Comparison of ENCODE assay signal across 8 mouse cellular contexts in the genomic region with DNA sequence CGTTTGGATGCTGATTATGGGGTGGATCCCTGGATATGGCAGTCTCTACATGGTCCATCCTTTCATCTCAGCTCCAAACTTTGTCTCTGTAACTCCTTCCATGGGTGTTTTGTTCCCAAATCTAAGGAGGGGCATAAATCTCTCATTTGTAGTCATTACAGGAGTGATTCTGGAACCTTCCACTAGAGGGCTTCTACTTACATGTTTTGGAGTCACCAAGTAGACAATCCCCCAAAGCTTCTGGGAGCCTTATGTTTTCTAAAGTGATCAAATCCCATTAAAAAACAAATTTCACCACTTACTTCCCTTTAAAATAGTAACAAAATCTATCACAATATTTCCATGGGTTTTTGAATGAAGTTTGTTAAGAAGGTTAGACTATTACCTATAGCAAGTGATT. TPM values are rescaled to one million over a fixed set of nuclear protein-coding genes. Genes with fewer than 3 reads are reported as not detected.
A peak's percentile ranks its signal among the peaks of the same experiment; 100 is the strongest.
DNase-seq lines count a peak whose midpoint lies in the region; ATAC-seq and TF ChIP-seq lines count a peak whose summit lies in the region.
"Not testable (repeated sequence)": the region's sequence is repeated elsewhere in the genome, so short reads cannot be mapped to it uniquely, and the experiment has no call there.
"Had no signal": no experiment of that assay in that cellular context is flagged by ENCODE, and none has a peak within 500 bp of the region (broad histone marks: within the 10 kb centered on the region; RNA-seq: fewer than 3 reads in every experiment).

No protein-coding gene starts in this region.

- not testable (repeated sequence) for H3K4me1 ChIP-seq in MEL (ENCODE audit: control insufficient read depth in 1 of 2, insufficient read depth in 2 of 2, low read length in 2 of 2); forebrain, embryonic 14.5 days (ENCODE audit: control insufficient read depth, insufficient read depth, low read length); hindbrain, embryonic 11.5 days (replicated peaks; ENCODE audit: control insufficient read depth, insufficient read depth, low read length)

- peak; percentile 12 for DNase-seq in MEL (ENCODE audit: low read depth, low spot score)
- DNase-seq in cerebellum, adult 9-10 months, result peak; percentile 79
- peak; percentile 91 for DNase-seq in forebrain, embryonic 14.5 days (ENCODE audit: low spot score)
- peak; percentile 67 for DNase-seq in hindbrain, embryonic 11.5 days (ENCODE audit: low spot score)
- DNase-seq in layer of hippocampus, adult 2 months (ENCODE audit: low spot score in 2 of 2), result peak; percentile 48 to 53
- DNase-seq in lung, postnatal 10 days, result peak; percentile 40
- DNase-seq in ovary, postnatal 14 days (ENCODE audit: low spot score), result peak; percentile 5

- ATAC-seq in forebrain, embryonic 14.5 days; hindbrain, embryonic 11.5 days (ENCODE audit: low FRiP score): not testable (repeated sequence)

- WGBS in forebrain, embryonic 14.5 days, result no CpG with 5 or more reads among the region's 1 CpGs
- WGBS in hindbrain, embryonic 11.5 days, result no CpG with 5 or more reads among the region's 1 CpGs

- not testable (repeated sequence) for H3K4me2 ChIP-seq in forebrain, embryonic 14.5 days (ENCODE audit: low read length); hindbrain, embryonic 11.5 days (replicated peaks; ENCODE audit: low read depth, low read length)

- not testable (repeated sequence) for H3K27me3 ChIP-seq in MEL (ENCODE audit: control insufficient read depth in 1 of 2, insufficient read depth in 2 of 2, low read length in 2 of 2); forebrain, embryonic 14.5 days (replicated peaks; ENCODE audit: control insufficient read depth, insufficient read depth, low read length); hindbrain, embryonic 11.5 days (ENCODE audit: control insufficient read depth, insufficient read depth, low read length)

- not testable (repeated sequence) for H3K4me3 ChIP-seq in MEL (ENCODE audit: control insufficient read depth in 1 of 2, insufficient read depth in 1 of 2, low read depth in 2 of 2, low read length in 2 of 2); forebrain, embryonic 14.5 days (ENCODE audit: low read depth, low read length); hindbrain, embryonic 11.5 days (ENCODE audit: low read depth, low read length); layer of hippocampus, adult 2 months

- not testable (repeated sequence) for H3K79me2 ChIP-seq in MEL (ENCODE audit: control insufficient read depth, insufficient read depth, low read length, poor library complexity)

- H3K9me3 ChIP-seq in MEL (replicated peaks; ENCODE audit: insufficient read depth, low read length); forebrain, embryonic 14.5 days (replicated peaks; ENCODE audit: control insufficient read depth, low read length); hindbrain, embryonic 11.5 days (ENCODE audit: control insufficient read depth, low read length): not testable (repeated sequence)

- TF ChIP-seq POLR2A in MEL (IDR thresholded peaks at IDR 0.05; ENCODE audit: control insufficient read depth in 1 of 2, insufficient read depth in 1 of 2, low read depth in 1 of 2, low read length in 2 of 2, poor library complexity in 1 of 2), result not testable (repeated sequence)

- TF ChIP-seq CTCF in MEL (IDR thresholded peaks at IDR 0.05 in 2 of 3, conservative IDR thresholded peaks at IDR 0.05 in 1 of 3; ENCODE audit: control insufficient read depth in 1 of 3, insufficient read depth in 1 of 3, low read depth in 2 of 3, low read length in 3 of 3, poor library complexity in 1 of 3, severe bottlenecking in 1 of 3), result peak in 1 of 3 experiments; percentile 7; a peak in 1 of 6 replicates
- peak; percentile 75 for TF ChIP-seq CTCF in layer of hippocampus, adult 2 months (conservative IDR thresholded peaks at IDR 0.05)

- TF ChIP-seq EP300 in MEL (IDR thresholded peaks at IDR 0.05; ENCODE audit: low read depth in 1 of 2, low read length in 2 of 2), result not testable (repeated sequence)

- peak; percentile 1; the same call in 1 of the 2 replicates for TF ChIP-seq RAD21 in MEL (IDR thresholded peaks at IDR 0.05; ENCODE audit: low read depth, low read length)

- H3K27ac ChIP-seq in MEL (ENCODE audit: control insufficient read depth, low read depth, low read length); forebrain, embryonic 14.5 days (ENCODE audit: low read depth, low read length); hindbrain, embryonic 11.5 days (ENCODE audit: low read depth, low read length); layer of hippocampus, adult 2 months: not testable (repeated sequence)

- H3K9ac ChIP-seq in MEL (ENCODE audit: control insufficient read depth, low read depth, low read length, poor library complexity, severe bottlenecking); forebrain, embryonic 14.5 days (ENCODE audit: low read length); hindbrain, embryonic 11.5 days (ENCODE audit: low read depth, low read length): not testable (repeated sequence)

- not testable (repeated sequence) for H3K36me3 ChIP-seq in MEL (ENCODE audit: control insufficient read depth in 1 of 2, insufficient read depth in 2 of 2, low read length in 2 of 2); forebrain, embryonic 14.5 days (ENCODE audit: control insufficient read depth, insufficient read depth, low read length); hindbrain, embryonic 11.5 days (ENCODE audit: control insufficient read depth, insufficient read depth, low read length)

RNA-seq across cellular contexts. Expression of gene Gpr65, which starts 55.7 kb away (rescaled TPM):
- not detected in 2 replicates for total RNA-seq in MEL (2012; rRNA removed)
- not detected for polyA plus RNA-seq in MEL (2012; ENCODE audit: insufficient read depth in 1 of 2, insufficient read length in 2 of 2, low read depth in 1 of 2, low replicate concordance in 2 of 2, missing spikeins in 1 of 2)
- 0.10 and 0.27 TPM in 2 replicates for polyA plus RNA-seq in forebrain, embryonic 14.5 days (2014; fragmentation: Nextera tagmentation; extraction: Ambion mirVana)
- 0.60 and 1.5 TPM in 2 replicates for polyA plus RNA-seq in hindbrain, embryonic 11.5 days (2014; fragmentation: Nextera tagmentation; extraction: Ambion mirVana)
- total RNA-seq in layer of hippocampus, adult 2 months (2021), result not detected
- total RNA-seq: layer of hippocampus, postnatal 25 days had no signal

Comparison
In these comparisons a context has a peak if more than half of its experiments do, and no peak if none do; other contexts are left out.
1. DNase-seq: peak in every context shown above with its lines; median percentile 91 in forebrain, embryonic 14.5 days; 79 in cerebellum, adult 9-10 months; 67 in hindbrain, embryonic 11.5 days; 50 in layer of hippocampus, adult 2 months; 40 in lung, postnatal 10 days; 12 in MEL; 5 in ovary, postnatal 14 days.